In the genomic region with DNA sequence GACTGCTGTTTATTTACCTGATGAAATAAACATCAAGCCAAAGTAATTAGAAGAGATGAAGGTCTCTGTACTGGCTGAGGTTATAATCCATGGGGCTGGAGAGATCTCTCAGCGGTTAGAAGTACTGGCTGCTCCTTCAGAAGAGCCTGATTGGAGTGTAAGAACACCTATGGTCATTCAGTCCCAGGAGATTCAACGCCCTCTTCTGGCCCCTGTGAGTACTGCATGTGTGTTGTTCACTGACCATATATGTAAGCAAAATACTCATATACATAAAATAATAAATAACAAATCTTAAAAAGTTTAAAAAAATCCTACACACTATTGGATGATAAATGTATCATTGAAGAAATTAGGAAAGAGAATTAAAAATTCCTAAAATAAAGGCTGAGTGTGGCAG, we compare ENCODE assay signal across 15 mouse cellular contexts. TPM values are rescaled to one million over a fixed set of nuclear protein-coding genes. Genes with fewer than 3 reads are reported as not detected.
A peak's percentile ranks its signal among the peaks of the same experiment; 100 is the strongest.
DNase-seq lines count a peak whose midpoint lies in the region; TF ChIP-seq lines count a peak whose summit lies in the region.
"Had no signal": no experiment of that assay in that cellular context is flagged by ENCODE, and none has a peak within 500 bp of the region (broad histone marks: within the 10 kb centered on the region; RNA-seq: fewer than 3 reads in every experiment).

No protein-coding gene starts in this region.

- no peak overlapping the region for H3K4me3 ChIP-seq in layer of hippocampus, adult 2 months
- H3K4me3 ChIP-seq in CH12.LX (replicated peaks in 1 of 3; ENCODE audit: low read depth in 2 of 3, low read length in 2 of 3, poor library complexity in 1 of 3), result no peak overlapping the region
- H3K4me3 ChIP-seq: left cerebral cortex, adult 2 months; limb, embryonic 13.5 days; midbrain, embryonic 13.5 days had no signal

- H3K27ac ChIP-seq in layer of hippocampus, adult 2 months, result no peak overlapping the region
- no peak overlapping the region for H3K27ac ChIP-seq in CH12.LX (ENCODE audit: insufficient read depth, low read depth)
- H3K27ac ChIP-seq: left cerebral cortex, adult 2 months; limb, embryonic 13.5 days; midbrain, embryonic 13.5 days had no signal

- no peaks in the 10 kb centered on the region for H3K36me3 ChIP-seq in CH12.LX (replicated peaks in 1 of 2; ENCODE audit: control insufficient read depth in 1 of 2, insufficient read depth in 1 of 2, low read length in 1 of 2)
- H3K36me3 ChIP-seq: limb, embryonic 13.5 days; midbrain, embryonic 13.5 days had no signal

- in situ Hi-C loops in CH12.LX (cut with MboI; ENCODE audit: low pct_ligation_motif_present, low pct_unique_long_range_greater_than_20kb, low sequenced_read_pairs), result loop anchor here (25.0 kb wide), 1 partner anchor 627 kb away; no protein-coding TSS in a partner anchor

- no peak for DNase-seq in layer of hippocampus, adult 2 months (ENCODE audit: low spot score in 2 of 2)
- DNase-seq in layer of hippocampus, adult 9-11 months, result no peak
- peak; percentile 40 for DNase-seq in 416B (ENCODE audit: low read depth)
- no peak for DNase-seq in CH12.LX (ENCODE audit: extremely low read depth)
- peak; percentile 39 for DNase-seq in induced T-regulatory cell, adult 2 months (ENCODE audit: low read depth)
- DNase-seq in adrenal gland, postnatal 4 days (ENCODE audit: low spot score in 2 of 2), result no peak
- no peak for DNase-seq in natural killer cell, adult 2 months (ENCODE audit: low spot score in 2 of 2)
- DNase-seq: cerebellum, adult 2 months; embryo, embryonic 11 days; heart, postnatal 36 days; kidney, adult 11 months; lung, postnatal 10 days had no signal

- no peaks in the 10 kb centered on the region for H3K27me3 ChIP-seq in CH12.LX (replicated peaks)
- H3K27me3 ChIP-seq: limb, embryonic 13.5 days; midbrain, embryonic 13.5 days had no signal

- TF ChIP-seq RAD21 in CH12.LX (IDR thresholded peaks at IDR 0.05; ENCODE audit: low read depth, low read length), result no peak; the same call in 1 of the 2 replicates

- H3K9me3 ChIP-seq in CH12.LX (replicated peaks; ENCODE audit: low read length), result peaks cover 6% of the 10 kb centered on the region
- H3K9me3 ChIP-seq: limb, embryonic 13.5 days; midbrain, embryonic 13.5 days had no signal

- TF ChIP-seq POLR2A in CH12.LX (IDR thresholded peaks at IDR 0.05; ENCODE audit: low read depth, low read length), result no peak

- TF ChIP-seq CTCF in layer of hippocampus, adult 2 months (conservative IDR thresholded peaks at IDR 0.05), result peak; percentile 51
- peak; percentile 34 to 37; a peak in 2 of 4 replicates for TF ChIP-seq CTCF in CH12.LX (conservative IDR thresholded peaks at IDR 0.05 in 1 of 2, IDR thresholded peaks at IDR 0.05 in 1 of 2; ENCODE audit: low read depth in 2 of 2, low read length in 2 of 2)

- dilution Hi-C loops in CH12.LX (cut with MboI; ENCODE audit: extremely low pct_ligation_motif_present, extremely low pct_unique_long_range_greater_than_20kb, low sequenced_read_pairs), result no loop called here

- H3K4me1 ChIP-seq in CH12.LX (ENCODE audit: control insufficient read depth in 1 of 2, insufficient read depth in 2 of 2), result peaks cover 9 to 14% of the 10 kb centered on the region in 2 experiments; a peak in 3 of 4 replicates
- H3K4me1 ChIP-seq: limb, embryonic 13.5 days; midbrain, embryonic 13.5 days had no signal

- no peak overlapping the region for H3K9ac ChIP-seq in CH12.LX (ENCODE audit: insufficient read depth, low read depth)
- H3K9ac ChIP-seq: limb, embryonic 13.5 days; midbrain, embryonic 13.5 days had no signal

- no peaks in the 10 kb centered on the region for H3K79me2 ChIP-seq in CH12.LX (replicated peaks; ENCODE audit: control insufficient read depth, extremely low read depth, insufficient read depth, poor library complexity, severe bottlenecking)

- TF ChIP-seq EP300 in CH12.LX (IDR thresholded peaks at IDR 0.05; ENCODE audit: low read length), result no peak

- no peak overlapping the region for H3K4me2 ChIP-seq in CH12.LX (ENCODE audit: insufficient read depth, low read depth, poor library complexity, severe bottlenecking)
- H3K4me2 ChIP-seq: limb, embryonic 13.5 days; midbrain, embryonic 13.5 days had no signal

TF ChIP-seq in CH12.LX, 34 proteins besides CTCF, POLR2A, EP300 and RAD21:
- TF ChIP-seq SMC3 (IDR thresholded peaks at IDR 0.05; ENCODE audit: low read depth, low read length) (0 out of 2 replicates have a peak, but pooled peaks have one; percentile 6), MAZ (IDR thresholded peaks at IDR 0.05; ENCODE audit: low read depth, low read length) (no peak), ZC3H11A (IDR thresholded peaks at IDR 0.05; ENCODE audit: low read depth, low read length) (no peak)
TF ChIP-seq in CH12.LX: peak in this region for 1.

RNA-seq across cellular contexts. Expression of gene Cd24a, which starts 17.3 kb away (rescaled TPM):
- 10 to 100 TPM in 1 of 2 experiments, 1 to 10 TPM in 1; 7.3 to 10.2 TPM for total RNA-seq in layer of hippocampus, adult 2 months (2021)
- total RNA-seq in CH12.LX (2012; rRNA removed) (469 and 899 TPM in 2 replicates), CH12.LX (2014; rRNA removed) (2,721 and 2,766 TPM in 2 replicates)
- polyA plus RNA-seq in CH12.LX (2012; ENCODE audit: insufficient read length, low read depth), result 1,820 and 2,120 TPM in 2 replicates
- 100 to 1,000 TPM; 139 to 224 TPM for total RNA-seq in adrenal gland, postnatal 4 days (2021)

RNA-seq across cellular contexts. Expression of gene 1700021F05Rik, which starts 20.0 kb away (rescaled TPM):
- total RNA-seq in layer of hippocampus, adult 2 months (2021), result 10 to 100 TPM; 41.3 to 44.9 TPM
- total RNA-seq in CH12.LX (2012; rRNA removed) (33.0 and 34.2 TPM in 2 replicates), CH12.LX (2014; rRNA removed) (50.0 and 53.0 TPM in 2 replicates)
- polyA plus RNA-seq in CH12.LX (2012; ENCODE audit: insufficient read length, low read depth), result 70.3 and 99.0 TPM in 2 replicates
- total RNA-seq in adrenal gland, postnatal 4 days (2021), result 10 to 100 TPM; 71.8 to 72.3 TPM

RNA-seq across cellular contexts. Expression of gene Gm9803, which starts 36.9 kb away (rescaled TPM):
- 10 to 100 TPM; 12.5 to 12.7 TPM for total RNA-seq in layer of hippocampus, adult 2 months (2021)
- 16.2 and 23.2 TPM in 2 replicates for total RNA-seq in CH12.LX (2012; rRNA removed)
- 56.6 and 99.7 TPM in 2 replicates for total RNA-seq in CH12.LX (2014; rRNA removed)
- 120 and 128 TPM in 2 replicates for polyA plus RNA-seq in CH12.LX (2012; ENCODE audit: insufficient read length, low read depth)
- total RNA-seq in adrenal gland, postnatal 4 days (2021), result 10 to 100 TPM; 11.7 to 16.4 TPM

Comparison
In these comparisons a context has a peak if more than half of its experiments do, and no peak if none do; other contexts are left out.
1. DNase-seq: peak in 416B (single experiment) and induced T-regulatory cell, adult 2 months (single experiment); none in layer of hippocampus, adult 2 months (0 of 2), layer of hippocampus, adult 9-11 months (single experiment), CH12.LX (single experiment), adrenal gland, postnatal 4 days (0 of 2) and natural killer cell, adult 2 months (0 of 2).
2. RNA of gene Cd24a, which starts 17.3 kb away (total RNA-seq): 469 to 2,766 TPM in CH12.LX and 139 to 224 TPM in adrenal gland, postnatal 4 days; 7.3 to 10.2 TPM in layer of hippocampus, adult 2 months; every median in the first group is over 10 times any median in the second.